Mouse (Mus musculus) cerebellum, adult 2 months (tissue): Measurements from ENCODE around the gene Prpf3. TPM values are rescaled to one million over a fixed set of nuclear protein-coding genes. Genes with fewer than 3 reads are reported as not detected.
"Not testable (repeated sequence)": the region's sequence is repeated elsewhere in the genome, so short reads cannot be mapped to it uniquely, and the experiment has no call there.

Experiments
- DNase-seq, 2 experiments: peaks; one replicate each; pipeline ENCODE4 v3.0.0; 2021
- H3K27ac ChIP-seq: fragments of 200-500 bp; 2 replicates; pipeline ENCODE4 v1.5.1; 2012; ENCODE audit warnings: low read length, control low read depth, inconsistent platforms; ENCODE audit not compliant: insufficient read depth
- H3K27me3 ChIP-seq: fragments of 200-500 bp; 2 replicates; pipeline ENCODE4 v1.6.1; 2012; ENCODE audit warnings: inconsistent platforms, mild to moderate bottlenecking, low read length, moderate library complexity; ENCODE audit not compliant: control insufficient read depth, insufficient read depth
- H3K4me1 ChIP-seq: fragments of 200-500 bp; 2 replicates; pipeline ENCODE4 v1.6.1; 2011; ENCODE audit warnings: low read length; ENCODE audit not compliant: control insufficient read depth, insufficient read depth
- H3K4me3 ChIP-seq: fragments of 200-500 bp; replicated peaks from 2 replicates; pipeline ENCODE3; 2011; ENCODE audit warnings: mild to moderate bottlenecking, low read depth, low read length, control low read depth; ENCODE audit not compliant: insufficient read depth
- CTCF ChIP-seq: fragments of 200-500 bp; IDR thresholded peaks from 2 replicates; pipeline ENCODE4 v1.5.1; 2011; ENCODE audit warnings: low read depth, mild to moderate bottlenecking, control low read depth, low read length, moderate library complexity, borderline replicate concordance; ENCODE audit not compliant: insufficient read depth
- POLR2A ChIP-seq: fragments of 200-500 bp; IDR thresholded peaks from 2 replicates; pipeline ENCODE4 v1.6.1; 2011; ENCODE audit warnings: low read length, control low read depth, borderline replicate concordance; ENCODE audit not compliant: insufficient read depth
- WGBS: fragments of 180-500 bp; shearing (Covaris S2); methylation state at CpG from one replicate; pipeline ENCODE4 v1.1.7; 2018; 5-methylcytosine and 5-hydroxymethylcytosine counted together
- polyA plus RNA-seq: library from polyadenylated mRNA; depleted of rRNA; stranded (reverse); fragments of >200 nt; gene quantifications from 2 replicates; pipeline ENCODE4 v1.2.3, GENCODE M21; 2012; rRNA removed

Prpf3 gene
- 39.6 and 41.6 TPM in 2 replicates for polyA plus RNA-seq

DNA sequence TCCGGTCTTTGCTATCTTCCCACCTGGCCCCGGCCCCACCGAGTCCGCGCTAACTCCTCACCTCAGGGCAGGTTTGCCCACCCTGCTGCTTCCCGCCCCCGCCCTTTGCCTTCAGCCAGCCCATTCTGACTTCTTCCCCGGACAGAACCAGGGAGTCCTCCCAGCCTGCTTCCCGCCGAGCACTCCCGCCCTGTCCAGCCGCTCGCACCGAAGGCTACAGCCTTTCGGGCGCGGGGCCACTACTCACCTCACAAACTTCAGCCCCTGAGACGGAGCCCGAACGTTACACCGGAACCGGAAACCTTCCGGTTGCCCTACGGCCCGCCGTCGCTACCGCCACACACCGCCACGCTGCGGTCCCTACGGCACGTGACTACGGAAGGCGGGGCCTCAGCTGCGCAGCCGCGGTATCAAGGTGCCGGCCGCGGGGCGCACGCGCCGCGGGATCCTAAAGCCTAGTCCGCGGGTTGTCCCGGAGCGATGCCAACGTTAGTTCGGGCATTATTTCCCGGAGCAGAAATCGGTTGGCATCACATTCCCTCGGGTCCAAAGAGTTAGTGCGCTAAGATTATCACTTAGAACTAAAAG lies at the start of gene Prpf3:
Gene Prpf3 (minus strand): TSS at position 384 of the 588 bp plus-strand sequence.
- under 1% methylated on average over 56 of the region's 56 CpGs for WGBS
- Histone ChIP-seq H3K4me3 (peak within 1 kb of the TSS; percentile 66), H3K27ac (peak within 1 kb of the TSS; percentile 8; the same call in 1 of the 2 replicates), H3K27me3 (no peaks in the 10 kb centered on the region), H3K4me1 (no peaks in the 10 kb centered on the region)
- TF ChIP-seq POLR2A, result peak; percentile 91
- TF ChIP-seq CTCF, result no peak
- DNase-seq, result peak; percentile 93 to 94

DNA sequence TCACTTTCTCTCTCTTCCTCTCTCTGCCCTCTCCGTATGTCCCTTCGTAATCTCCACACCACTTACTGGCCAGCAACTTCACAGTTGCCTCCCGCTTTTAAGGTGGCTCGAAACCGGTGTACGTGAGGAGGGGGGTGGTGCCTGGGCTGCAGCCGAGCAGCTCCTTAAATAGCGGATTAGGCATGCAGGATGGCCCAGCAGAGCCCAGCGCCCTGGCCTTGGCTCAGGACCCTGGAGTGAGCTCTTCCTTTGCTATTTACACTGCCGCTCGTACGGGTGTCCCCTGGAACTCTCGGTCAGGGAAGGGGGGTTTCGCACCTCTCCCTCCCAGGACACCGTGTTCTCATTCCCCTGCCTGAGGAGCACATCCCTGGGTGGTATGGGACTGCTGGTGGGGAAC lies 48.9 kb upstream of the Prpf3 start, which contains the start of gene Car14:
Gene Car14 (minus strand): TSS at position 124 of the 400 bp plus-strand sequence.
- TF ChIP-seq POLR2A (no peak), CTCF (no peak)
- peaks cover 4% of the 10 kb centered on the region; the same call in 1 of the 2 replicates for H3K4me1 ChIP-seq
- DNase-seq, result no peak
- peak within 1 kb of the TSS; percentile 7; the same call in 1 of the 2 replicates for H3K27ac ChIP-seq
- 2% methylated on average over 15 of the region's 15 CpGs for WGBS
- H3K4me3 ChIP-seq, result peak within 1 kb of the TSS; percentile 34
- no peaks in the 10 kb centered on the region for H3K27me3 ChIP-seq

DNA sequence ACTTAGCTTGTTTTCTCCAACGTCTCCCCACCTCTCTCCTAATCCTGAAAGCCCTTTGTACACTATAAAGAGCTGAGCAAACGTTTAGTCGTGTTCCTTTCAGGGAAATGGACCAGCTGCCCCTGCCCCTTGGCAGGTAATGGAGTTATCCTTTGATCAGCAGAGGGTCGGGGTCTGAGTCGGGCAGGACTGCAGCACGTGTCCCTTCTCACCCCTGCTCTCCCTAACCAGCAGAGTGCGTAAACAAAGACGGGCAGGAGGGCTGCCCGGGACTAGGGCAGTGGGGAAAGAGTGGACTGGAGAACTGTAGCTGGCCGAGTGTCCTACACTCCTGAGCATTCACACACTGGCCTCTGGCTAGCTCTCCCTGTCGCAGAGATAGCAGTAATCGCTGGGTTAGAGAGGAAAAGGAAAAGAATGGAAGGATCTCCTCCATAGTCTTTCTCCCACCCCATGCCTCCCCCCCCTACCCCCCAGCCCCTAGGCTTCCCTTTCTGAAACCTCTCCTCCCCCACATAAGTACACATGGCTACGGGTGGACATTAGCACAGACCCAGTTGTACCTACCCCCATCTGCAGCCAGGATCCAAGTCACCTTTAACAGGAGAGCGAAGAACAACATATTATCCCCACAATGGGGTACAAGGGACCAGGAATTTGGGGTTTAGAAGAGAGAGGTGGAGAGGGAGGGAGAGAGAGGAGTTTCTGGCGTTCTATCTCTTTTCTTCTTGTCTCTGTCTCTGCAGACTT lies 48.2 kb upstream of the Prpf3 start:
- Histone ChIP-seq H3K27ac (peak overlapping the region; percentile 7; the same call in 1 of the 2 replicates), H3K4me3 (no peak overlapping the region), H3K27me3 (no peaks in the 10 kb centered on the region), H3K4me1 (peaks cover 4% of the 10 kb centered on the region; the same call in 1 of the 2 replicates)
- no peak for DNase-seq
- TF ChIP-seq POLR2A, result no peak
- no peak for TF ChIP-seq CTCF
- WGBS, result 16% methylated on average over 15 of the region's 15 CpGs

DNA sequence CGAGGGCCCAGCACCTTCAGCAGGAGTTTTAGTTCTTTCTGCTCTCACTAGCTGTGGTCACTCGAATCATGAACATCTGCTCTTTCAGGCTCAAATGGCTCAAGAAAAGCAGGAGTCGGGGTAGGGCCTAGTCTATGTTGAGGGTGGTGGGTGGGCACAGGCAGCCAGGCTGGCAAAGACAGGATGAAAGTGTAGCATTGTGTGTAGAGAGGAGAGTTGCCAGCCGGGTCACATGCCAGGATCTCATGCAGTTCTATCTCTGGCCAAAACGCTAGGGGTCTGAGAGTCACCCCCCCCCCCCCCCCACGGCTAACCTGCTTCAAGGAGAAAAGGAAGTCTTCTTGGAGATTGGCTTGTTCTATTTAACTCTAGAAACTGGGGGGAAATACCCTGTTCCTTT lies 47.0 kb upstream of the Prpf3 start:
- Histone ChIP-seq H3K4me1 (peaks cover 4% of the 10 kb centered on the region; the same call in 1 of the 2 replicates), H3K27ac (peak overlapping the region; percentile 69; the same call in 1 of the 2 replicates), H3K4me3 (no peak overlapping the region), H3K27me3 (no peaks in the 10 kb centered on the region)
- TF ChIP-seq CTCF (no peak), POLR2A (no peak)
- no peak for DNase-seq
- WGBS, result 31% methylated on average over 6 of the region's 6 CpGs

DNA sequence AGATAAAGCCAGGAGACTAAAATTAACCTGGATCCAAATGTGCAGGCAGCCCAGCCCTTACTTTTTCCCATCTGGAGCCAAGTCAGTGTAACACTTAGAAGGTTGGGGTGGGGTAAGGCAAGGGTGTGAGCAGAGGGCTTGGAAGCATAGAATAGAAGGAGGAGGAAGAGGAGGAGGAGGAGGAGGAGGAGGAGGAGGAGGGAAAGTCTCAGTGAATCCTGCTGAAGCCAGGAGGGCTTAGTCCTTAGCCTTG lies 46.6 kb upstream of the Prpf3 start:
- Histone ChIP-seq H3K4me1 (peaks cover 4% of the 10 kb centered on the region; the same call in 1 of the 2 replicates), H3K27ac (peak overlapping the region; percentile 69; the same call in 1 of the 2 replicates), H3K27me3 (no peaks in the 10 kb centered on the region), H3K4me3 (no peak overlapping the region)
- TF ChIP-seq POLR2A, result no peak
- no peak for TF ChIP-seq CTCF
- no peak for DNase-seq

DNA sequence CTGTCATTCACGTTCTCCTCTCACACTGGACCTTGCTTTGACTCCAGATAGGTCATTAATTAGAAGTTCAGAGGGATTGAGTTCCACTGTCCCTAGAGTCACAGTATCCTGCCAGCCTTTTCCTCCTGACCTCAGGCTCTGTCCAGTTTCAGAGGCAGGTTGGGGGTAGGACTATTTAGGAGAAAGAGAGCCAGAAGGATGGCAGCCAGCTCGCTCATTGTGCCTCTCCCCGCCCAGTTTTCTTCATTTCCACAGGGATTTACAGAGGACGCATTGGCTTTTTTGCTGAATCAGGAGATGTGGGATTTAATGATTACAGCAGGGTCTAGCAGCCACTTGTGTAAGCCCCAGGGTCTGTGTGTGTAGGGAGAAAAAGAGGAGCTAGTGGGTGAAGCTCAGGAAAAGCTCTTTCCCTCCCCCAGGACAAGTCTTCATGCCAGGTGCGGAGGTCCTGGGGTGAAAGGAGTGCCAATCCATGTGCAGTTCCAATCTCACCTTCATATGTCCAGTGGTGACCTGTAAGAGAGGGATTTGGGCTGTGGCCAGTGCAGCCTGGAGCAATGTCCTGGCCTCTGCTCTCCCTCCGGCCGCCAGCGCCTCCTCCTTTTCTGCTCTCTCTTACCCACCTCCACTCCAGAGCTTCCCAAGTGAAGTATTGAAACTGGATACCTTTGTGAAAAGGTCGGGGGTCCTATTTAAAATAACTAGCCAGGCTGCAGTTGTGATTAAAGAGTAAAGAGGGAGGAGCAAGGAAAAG lies 46.1 kb upstream of the Prpf3 start:
- Histone ChIP-seq H3K4me1 (peaks cover 4% of the 10 kb centered on the region; the same call in 1 of the 2 replicates), H3K27ac (peak overlapping the region; percentile 69; the same call in 1 of the 2 replicates), H3K27me3 (no peaks in the 10 kb centered on the region), H3K4me3 (no peak overlapping the region)
- DNase-seq, result no peak
- 47% methylated on average over 9 of the region's 9 CpGs for WGBS
- TF ChIP-seq CTCF (no peak), POLR2A (no peak)

DNA sequence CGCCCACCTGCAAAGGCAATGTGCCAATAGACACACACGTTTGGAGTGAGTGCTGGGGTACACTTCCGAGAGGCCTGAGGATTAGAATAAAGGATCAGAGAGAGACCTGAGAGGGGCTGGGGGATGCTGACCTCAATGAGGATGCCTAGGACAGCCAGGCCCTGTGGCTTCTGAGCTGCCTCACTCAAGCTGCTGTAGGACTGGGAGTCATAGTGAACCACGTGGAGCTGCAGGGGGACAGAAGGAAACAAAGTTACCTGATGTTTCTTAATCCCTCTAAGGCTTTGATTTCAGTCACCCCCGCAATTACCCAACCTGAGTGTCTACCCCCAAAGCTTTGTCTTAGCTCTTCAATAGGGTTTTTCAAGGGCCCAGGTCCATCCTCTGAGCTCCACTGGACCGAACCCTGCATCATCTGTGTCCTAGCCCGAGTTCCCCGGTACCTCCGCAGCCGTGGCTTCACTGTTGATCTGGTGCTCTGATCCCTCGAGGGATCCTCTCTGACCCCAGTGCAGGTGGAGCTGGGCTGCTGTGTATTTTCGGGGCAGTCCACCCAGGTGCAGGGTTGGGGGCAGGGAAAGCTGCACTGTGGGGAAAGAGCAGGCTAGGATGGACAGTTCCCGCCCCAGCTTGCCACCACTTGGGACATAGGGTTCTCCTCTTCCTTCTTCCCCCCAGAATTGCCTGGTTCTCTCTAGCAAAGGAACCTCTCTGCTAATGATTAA lies 44.3 kb upstream of the Prpf3 start:
- DNase-seq, result no peak
- H3K27me3 ChIP-seq, result no peaks in the 10 kb centered on the region
- TF ChIP-seq CTCF, result no peak
- TF ChIP-seq POLR2A, result no peak
- peaks cover 9% of the 10 kb centered on the region for H3K4me1 ChIP-seq
- whole genome bisulfite sequencing, result 72% methylated on average over 13 of the region's 13 CpGs
- H3K4me3 ChIP-seq, result no peak overlapping the region
- H3K27ac ChIP-seq, result no peak overlapping the region

DNA sequence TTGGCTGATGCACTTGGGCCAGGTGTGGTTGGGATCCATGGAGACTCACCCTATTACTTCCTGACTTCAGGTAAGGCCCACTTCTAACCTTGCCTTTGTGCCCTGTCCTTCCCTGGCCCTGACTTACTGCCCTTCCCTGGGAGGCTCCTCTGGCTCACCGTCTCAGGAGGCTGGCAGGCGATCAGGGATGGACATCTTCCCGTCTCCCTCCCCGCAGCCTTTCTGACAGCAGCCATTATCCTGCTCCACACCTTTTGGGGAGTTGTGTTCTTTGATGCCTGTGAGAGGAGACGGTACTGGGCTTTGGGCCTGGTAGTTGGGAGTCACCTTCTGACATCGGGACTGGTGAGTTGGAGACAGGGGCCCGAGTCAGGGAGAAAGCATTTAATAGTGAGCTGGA lies 39.8 kb upstream of the Prpf3 start:
- H3K4me3 ChIP-seq, result peak overlapping the region; percentile 32
- H3K27ac ChIP-seq, DNase-seq, H3K27me3 ChIP-seq, H3K4me1 ChIP-seq: not testable (repeated sequence)
- WGBS, result 59% methylated on average over 7 of the region's 7 CpGs
